Mouse (Mus musculus) MEL (cell line): ENCODE data around the gene Vwf. TPM values are rescaled to one million over a fixed set of nuclear protein-coding genes. Genes with fewer than 3 reads are reported as not detected.

Experiments
- DNase-seq: peaks from one replicate; pipeline ENCODE4 v3.0.0; 2011; ENCODE audit warnings: low read depth, low spot score
- H3K27ac ChIP-seq: 2 replicates; pipeline ENCODE4 v1.5.1; 2012; ENCODE audit warnings: low read depth, mild to moderate bottlenecking, control low read depth, low read length, moderate library complexity; ENCODE audit not compliant: control insufficient read depth
- H3K27me3 ChIP-seq, 2 experiments: fragments of 150-350 bp in 1 of 2; sonication (generic) in 1 of 2; 2 replicates each; pipeline ENCODE4 v1.6.1; 2012; ENCODE audit warnings: low read length in 2 of 2, mild to moderate bottlenecking in 2 of 2, improper control_type of control experiment in 1 of 2, moderate library complexity in 1 of 2; ENCODE audit not compliant: insufficient read depth in 2 of 2, control insufficient read depth in 1 of 2
- H3K36me3 ChIP-seq, 2 experiments: 2 replicates each; pipeline ENCODE4 v1.6.1; 2012 to 2014; ENCODE audit warnings: low read length in 2 of 2, improper control_type of control experiment in 1 of 2, inconsistent platforms in 1 of 2, mild to moderate bottlenecking in 1 of 2; ENCODE audit not compliant: insufficient read depth in 2 of 2, control insufficient read depth in 1 of 2
- H3K4me1 ChIP-seq, 2 experiments: fragments of 150-350 bp in 1 of 2; sonication (generic) in 1 of 2; 2 replicates each; pipeline ENCODE4 v1.6.1; 2012; ENCODE audit warnings: low read length in 2 of 2, improper control_type of control experiment in 1 of 2, mild to moderate bottlenecking in 1 of 2; ENCODE audit not compliant: insufficient read depth in 2 of 2, control insufficient read depth in 1 of 2
- H3K4me3 ChIP-seq, 2 experiments: fragments of 150-350 bp in 1 of 2; sonication (generic) in 1 of 2; 2 replicates each; pipeline ENCODE4 v1.5.1; 2012; ENCODE audit warnings: low read depth in 2 of 2, low read length in 2 of 2, mild to moderate bottlenecking in 2 of 2, moderate library complexity in 2 of 2, control low read depth in 1 of 2, improper control_type of control experiment in 1 of 2; ENCODE audit not compliant: control insufficient read depth in 1 of 2, insufficient read depth in 1 of 2
- H3K79me2 ChIP-seq: 2 replicates; pipeline ENCODE4 v1.6.1; 2012; ENCODE audit warnings: mild to moderate bottlenecking, low read length, moderate library complexity; ENCODE audit not compliant: control insufficient read depth, poor library complexity, insufficient read depth
- H3K9ac ChIP-seq: 2 replicates; pipeline ENCODE4 v1.6.1; 2012; ENCODE audit warnings: low read depth, mild to moderate bottlenecking, control low read depth, low read length, moderate library complexity; ENCODE audit not compliant: control insufficient read depth, poor library complexity, severe bottlenecking
- H3K9me3 ChIP-seq: fragments of 150-350 bp; sonication (generic); replicated peaks from 2 replicates; pipeline ENCODE4 v1.6.1; 2012; ENCODE audit warnings: mild to moderate bottlenecking, low read length, improper control_type of control experiment, moderate library complexity; ENCODE audit not compliant: insufficient read depth
- BHLHE40 ChIP-seq: IDR thresholded peaks from 2 replicates; pipeline ENCODE4 v1.6.1; 2012; ENCODE audit warnings: low read depth, mild to moderate bottlenecking, inconsistent platforms, low read length, improper control_type of control experiment, borderline replicate concordance
- CTCF ChIP-seq, 3 experiments: IDR thresholded peaks in 2 of 3; conservative IDR thresholded peaks in 1 of 3; 2 replicates each; pipeline ENCODE4 v1.5.1; 2011 to 2012; ENCODE audit warnings: low read length in 3 of 3, low read depth in 2 of 3, mild to moderate bottlenecking in 2 of 3, improper control_type of control experiment in 1 of 3, inconsistent platforms in 1 of 3, mixed read lengths in 1 of 3, moderate library complexity in 1 of 3; ENCODE audit not compliant: control insufficient read depth in 1 of 3, insufficient read depth in 1 of 3, poor library complexity in 1 of 3, severe bottlenecking in 1 of 3
- E2F4 ChIP-seq: IDR thresholded peaks from 2 replicates; pipeline ENCODE4 v1.6.1; 2011; ENCODE audit warnings: low read depth, low read length, improper control_type of control experiment, borderline replicate concordance
- ELF1 ChIP-seq: IDR thresholded peaks from 2 replicates; pipeline ENCODE4 v1.6.1; 2014; ENCODE audit warnings: low read depth, mild to moderate bottlenecking, inconsistent platforms, low read length, improper control_type of control experiment, moderate library complexity
- EP300 ChIP-seq, 2 experiments: IDR thresholded peaks; 2 replicates each; pipeline ENCODE4 v1.6.1; 2011; ENCODE audit warnings: improper control_type of control experiment in 2 of 2, low read length in 2 of 2, low read depth in 1 of 2, mild to moderate bottlenecking in 1 of 2
- ETS1 ChIP-seq: IDR thresholded peaks from 2 replicates; pipeline ENCODE4 v1.6.1; 2012; ENCODE audit warnings: low read depth, mild to moderate bottlenecking, inconsistent platforms, low read length, improper control_type of control experiment, moderate library complexity
- GABPA ChIP-seq: IDR thresholded peaks from 2 replicates; pipeline ENCODE4 v1.6.1; 2012; ENCODE audit warnings: low read depth, mild to moderate bottlenecking, inconsistent platforms, low read length, improper control_type of control experiment, moderate library complexity
- GATA1 ChIP-seq: IDR thresholded peaks from 2 replicates; pipeline ENCODE4 v1.6.1; 2011; ENCODE audit warnings: low read depth, low read length, improper control_type of control experiment
- HCFC1 ChIP-seq: IDR thresholded peaks from 2 replicates; pipeline ENCODE4 v1.6.1; 2012; ENCODE audit warnings: low read depth, mild to moderate bottlenecking, inconsistent platforms, low read length, improper control_type of control experiment, moderate library complexity
- JUND ChIP-seq: IDR thresholded peaks from 2 replicates; pipeline ENCODE4 v1.6.1; 2011; ENCODE audit warnings: low read depth, mild to moderate bottlenecking, improper control_type of control experiment, low read length
- KAT2A ChIP-seq: conservative IDR thresholded peaks from 2 replicates; pipeline ENCODE4 v1.6.1; 2012; ENCODE audit warnings: low read depth, low read length, improper control_type of control experiment, inconsistent platforms
- MAFK ChIP-seq: IDR thresholded peaks from 2 replicates; pipeline ENCODE4 v1.6.1; 2011; ENCODE audit warnings: low read depth, mild to moderate bottlenecking, low read length, improper control_type of control experiment, borderline replicate concordance
- MAX ChIP-seq: IDR thresholded peaks from 2 replicates; pipeline ENCODE4 v1.6.1; 2011; ENCODE audit warnings: low read length, improper control_type of control experiment
- MYC ChIP-seq: IDR thresholded peaks from 2 replicates; pipeline ENCODE4 v1.6.1; 2011; ENCODE audit warnings: low read depth, mild to moderate bottlenecking, low read length, improper control_type of control experiment, moderate library complexity
- POLR2A ChIP-seq, 2 experiments: IDR thresholded peaks; 2 replicates each; pipeline ENCODE4 v1.6.1; 2011 to 2012; ENCODE audit warnings: low read length in 2 of 2, mild to moderate bottlenecking in 2 of 2, control low read depth in 1 of 2, improper control_type of control experiment in 1 of 2, low read depth in 1 of 2, moderate library complexity in 1 of 2; ENCODE audit not compliant: control insufficient read depth in 1 of 2, insufficient read depth in 1 of 2, poor library complexity in 1 of 2
- POLR2AphosphoS2 ChIP-seq: IDR thresholded peaks from 2 replicates; pipeline ENCODE4 v1.6.1; 2011; ENCODE audit warnings: low read length, improper control_type of control experiment
- SIN3A ChIP-seq: IDR thresholded peaks from 2 replicates; pipeline ENCODE4 v1.6.1; 2012; ENCODE audit warnings: low read length, improper control_type of control experiment, inconsistent platforms
- TBP ChIP-seq: IDR thresholded peaks from 2 replicates; pipeline ENCODE4 v1.8.0; 2011; ENCODE audit warnings: low read depth, low read length, improper control_type of control experiment
- TCF12 ChIP-seq: IDR thresholded peaks from 2 replicates; pipeline ENCODE4 v1.6.1; 2014; ENCODE audit warnings: low read depth, mild to moderate bottlenecking, inconsistent platforms, low read length, improper control_type of control experiment, moderate library complexity
- UBTF ChIP-seq: IDR thresholded peaks from 2 replicates; pipeline ENCODE4 v1.6.1; 2012; ENCODE audit warnings: low read depth, mild to moderate bottlenecking, inconsistent platforms, low read length, improper control_type of control experiment, moderate library complexity, borderline replicate concordance; ENCODE audit not compliant: insufficient read depth
- USF1 ChIP-seq: IDR thresholded peaks from 2 replicates; pipeline ENCODE4 v1.6.1; 2014; ENCODE audit warnings: low read depth, mild to moderate bottlenecking, inconsistent platforms, low read length, improper control_type of control experiment, moderate library complexity
- ZKSCAN1 ChIP-seq: IDR thresholded peaks from 2 replicates; pipeline ENCODE4 v1.6.1; 2012; ENCODE audit warnings: low read depth, mild to moderate bottlenecking, inconsistent platforms, low read length, improper control_type of control experiment, moderate library complexity
- ZNF384 ChIP-seq: IDR thresholded peaks from 2 replicates; pipeline ENCODE4 v1.6.1; 2012; ENCODE audit warnings: low read depth, mild to moderate bottlenecking, inconsistent platforms, low read length, improper control_type of control experiment
- polyA plus RNA-seq, 2 experiments: library from polyadenylated mRNA; stranded (reverse) in 1 of 2; unstranded in 1 of 2; fragments of >175 nt in 1 of 2; fragments of >200 nt in 1 of 2; gene quantifications; 2 replicates each; pipeline versions ENCODE4 v1.2.1 to v1.2.4; 2012; ENCODE audit warnings: low replicate concordance in 2 of 2, low read depth in 1 of 2; ENCODE audit not compliant: insufficient read length in 2 of 2, insufficient read depth in 1 of 2, missing spikeins in 1 of 2
- total RNA-seq: library from RNA; depleted of rRNA; stranded (reverse); fragments of 300-350 nt; gene quantifications from 2 replicates; pipeline ENCODE4 v1.2.3, GENCODE M21; 2012

Vwf gene
- total and polyA plus RNA-seq, 3 experiments, result 0.29 to 0.42 TPM; not detected in 1

- Histone ChIP-seq H3K27ac (no peak overlapping the region), H3K9ac (no peak overlapping the region), H3K4me1 (no peaks in the 10 kb centered on the region), H3K36me3 (no peaks in the 10 kb centered on the region), H3K27me3 (no peaks in the 10 kb centered on the region), H3K9me3 (no peaks in the 10 kb centered on the region), H3K79me2 (no peaks in the 10 kb centered on the region), H3K4me3 (no peak overlapping the region)
- no peak for DNase-seq
- no peak for TF ChIP-seq GATA1
- TF ChIP-seq UBTF, result no peak
- no peak for TF ChIP-seq TBP
- TF ChIP-seq GABPA, result no peak
- no peak for TF ChIP-seq SIN3A
- no peak for TF ChIP-seq E2F4
- no peak for TF ChIP-seq POLR2A (IDR thresholded peaks at IDR 0.05; ENCODE audit: control insufficient read depth in 1 of 2, insufficient read depth in 1 of 2, low read depth in 1 of 2, low read length in 2 of 2, poor library complexity in 1 of 2)
- TF ChIP-seq MAX, result no peak
- TF ChIP-seq TCF12, result no peak
- no peak for TF ChIP-seq MAFK
- TF ChIP-seq ZNF384, result no peak
- no peak for TF ChIP-seq JUND
- no peak for TF ChIP-seq POLR2AphosphoS2
- no peak for TF ChIP-seq ZKSCAN1
- TF ChIP-seq CTCF (IDR thresholded peaks at IDR 0.05 in 2 of 3, conservative IDR thresholded peaks at IDR 0.05 in 1 of 3; ENCODE audit: control insufficient read depth in 1 of 3, insufficient read depth in 1 of 3, low read depth in 2 of 3, low read length in 3 of 3, poor library complexity in 1 of 3, severe bottlenecking in 1 of 3), result no peak
- no peak for TF ChIP-seq USF1
- no peak for TF ChIP-seq MYC
- TF ChIP-seq ELF1, result no peak
- TF ChIP-seq ETS1, result no peak
- no peak for TF ChIP-seq KAT2A
Measured at GRCm38 (mm10) chr6:125640486-125640885, 93.9 kb downstream of the Vwf start.

GRCm38 (mm10) chr6:125641146-125641545, 94.6 kb downstream of the Vwf start:
- Histone ChIP-seq H3K4me1 (no peaks in the 10 kb centered on the region), H3K27me3 (no peaks in the 10 kb centered on the region), H3K36me3 (no peaks in the 10 kb centered on the region), H3K27ac (no peak overlapping the region), H3K4me3 (no peak overlapping the region), H3K9me3 (no peaks in the 10 kb centered on the region), H3K9ac (no peak overlapping the region), H3K79me2 (no peaks in the 10 kb centered on the region)
- no peak for DNase-seq
- TF ChIP-seq TCF12 (no peak), GATA1 (no peak), BHLHE40 (no peak), CTCF (IDR thresholded peaks at IDR 0.05 in 2 of 3, conservative IDR thresholded peaks at IDR 0.05 in 1 of 3; ENCODE audit: control insufficient read depth in 1 of 3, insufficient read depth in 1 of 3, low read depth in 2 of 3, low read length in 3 of 3, poor library complexity in 1 of 3, severe bottlenecking in 1 of 3) (no peak), EP300 (IDR thresholded peaks at IDR 0.05; ENCODE audit: low read depth in 1 of 2, low read length in 2 of 2) (no peak), ETS1 (no peak), HCFC1 (no peak), KAT2A (no peak), JUND (no peak)
- TF ChIP-seq, all 39 proteins: peak for 0
